Mouse (Mus musculus): ENCODE measurements around the gene Tyw1. TPM values are rescaled to one million over a fixed set of nuclear protein-coding genes. Genes with fewer than 3 reads are reported as not detected.

The Tyw1 gene
- total RNA-seq, 2 experiments from 2014 or later = 6.4 to 9.1 TPM

DNA sequence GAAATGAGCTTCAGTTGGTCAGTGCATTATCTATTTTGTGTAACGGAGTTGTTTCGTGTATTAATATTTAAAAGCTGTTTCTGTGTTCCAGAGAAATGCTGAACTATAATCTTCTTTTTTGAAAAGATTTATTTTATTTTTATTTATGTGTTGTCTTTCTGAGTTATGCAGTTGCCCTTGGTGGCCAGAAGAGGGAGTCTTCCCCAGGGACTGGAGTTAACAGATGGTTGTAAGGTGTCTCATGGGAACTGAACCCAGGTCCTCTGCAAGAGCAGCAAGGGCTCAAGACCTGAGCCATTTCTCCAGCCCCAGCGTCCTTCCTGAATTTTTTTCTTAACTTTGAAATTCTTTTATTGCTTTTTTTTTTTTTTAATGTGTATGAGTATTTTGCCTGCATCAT, 59.5 kb downstream of the Tyw1 start:
- no peak for DNase-seq

DNA sequence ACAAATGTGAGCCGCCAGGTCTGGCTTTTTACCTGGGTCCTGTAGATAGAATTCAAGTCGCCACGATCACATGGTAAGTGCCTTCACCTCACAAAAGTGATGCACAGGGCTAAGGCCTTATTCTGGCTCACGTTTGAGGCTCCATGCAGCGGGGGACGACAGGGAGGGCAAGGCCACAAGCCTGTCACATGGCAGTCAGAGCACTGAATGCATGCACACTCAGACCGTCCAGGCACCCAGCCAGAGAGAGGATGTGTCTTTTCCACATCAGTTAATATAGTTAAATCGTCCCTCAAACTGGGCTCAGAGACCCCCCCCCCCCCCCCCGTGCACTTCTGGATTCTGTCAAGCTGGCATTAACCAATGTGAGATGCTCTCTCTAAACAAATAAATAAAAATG, 60.9 kb downstream of the Tyw1 start:
- DNase-seq = no peak

DNA sequence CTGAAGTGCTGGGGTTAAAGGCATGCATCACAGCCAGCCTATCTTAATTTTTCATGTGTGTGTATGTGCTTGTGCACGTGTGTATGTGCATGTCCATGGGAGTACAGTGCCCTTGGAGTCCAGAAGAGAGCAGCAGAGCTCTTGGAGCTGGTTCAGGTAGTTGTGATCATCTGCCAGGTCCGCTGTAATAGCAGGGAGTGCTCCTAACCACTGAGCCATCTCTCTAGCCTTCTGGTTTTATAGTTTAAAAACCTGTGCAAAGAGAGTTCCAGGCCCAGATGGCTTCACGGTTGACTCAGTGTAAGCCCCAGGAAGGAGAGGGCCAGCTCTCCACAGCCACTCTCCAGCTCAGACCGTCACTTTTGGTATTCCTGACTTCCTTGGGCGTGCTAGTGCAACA, 64.4 kb downstream of the Tyw1 start:
- DNase-seq = no peak

DNA sequence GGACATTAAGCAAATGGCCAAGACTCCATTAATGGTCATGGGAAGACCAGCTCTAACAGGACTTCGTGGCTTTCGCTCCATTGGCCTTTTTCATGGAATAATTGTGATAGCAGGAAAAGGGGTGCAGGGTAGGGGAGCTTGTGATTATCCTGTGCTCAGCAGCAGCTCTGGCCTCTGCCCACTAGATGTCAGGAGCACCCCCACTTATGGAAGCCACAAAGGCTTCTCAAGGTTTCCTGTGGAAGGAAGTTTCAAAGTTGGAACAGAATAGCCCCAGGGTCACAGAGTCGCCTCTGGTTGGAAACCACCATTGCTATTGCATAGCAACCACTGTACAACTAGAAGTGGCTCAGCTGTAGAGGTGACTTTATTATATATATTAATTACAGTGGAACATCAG, 65.1 kb downstream of the Tyw1 start:
- DNase-seq = peak in 1 of 2 experiments; percentile 3

DNA sequence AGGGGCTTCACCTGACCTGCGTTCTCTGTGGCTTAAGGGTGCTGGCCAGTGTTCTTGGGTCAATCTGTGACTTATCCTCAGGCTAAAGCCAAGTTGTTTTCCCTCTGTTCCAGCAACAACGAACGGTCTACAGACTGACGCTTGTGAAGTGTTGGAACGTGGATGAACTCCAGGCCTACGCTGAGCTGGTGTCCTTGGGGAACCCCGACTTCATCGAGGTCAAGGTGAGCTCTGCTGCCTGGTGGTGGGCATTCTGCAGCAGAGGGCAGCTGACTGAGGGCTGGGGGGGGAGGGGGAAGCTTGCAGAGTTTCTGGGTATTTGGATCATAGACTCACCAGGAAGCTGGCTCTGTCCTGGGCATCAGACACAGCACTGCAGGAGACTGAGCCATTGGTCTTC, 70.1 kb downstream of the Tyw1 start:
- DNase-seq = no peak

DNA sequence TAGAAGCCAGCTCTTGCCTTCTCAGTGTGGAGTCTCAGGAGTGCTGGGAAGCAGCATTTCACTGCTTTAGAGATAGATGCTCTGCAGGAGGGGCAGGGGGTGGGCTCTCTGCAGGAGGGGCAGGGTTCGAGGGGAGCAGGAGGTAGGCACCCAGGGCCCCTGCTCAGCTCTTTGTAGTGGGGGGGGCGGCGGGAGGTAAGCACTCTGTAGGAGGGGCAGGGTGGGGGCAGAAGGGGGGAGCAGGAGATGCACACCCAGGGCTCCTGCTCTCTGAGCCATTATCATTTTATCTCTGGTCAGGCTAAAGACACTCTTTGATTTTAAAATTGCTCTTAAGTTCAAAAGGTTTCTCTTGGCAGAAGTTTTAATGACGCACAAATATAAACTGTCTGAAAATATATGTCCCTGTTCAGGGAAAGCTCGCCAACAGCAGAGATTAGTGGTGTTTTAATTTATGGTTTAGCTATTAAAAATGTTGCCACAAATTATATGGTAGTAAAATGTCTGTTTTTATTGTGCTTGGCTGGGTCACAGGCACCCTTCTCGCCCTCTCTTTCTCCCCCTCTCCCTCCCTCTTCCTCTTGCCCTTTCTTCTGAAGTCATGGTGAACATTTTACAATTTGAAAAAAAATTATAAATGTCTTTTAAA, 72.3 kb downstream of the Tyw1 start:
- DNase-seq = no peak

DNA sequence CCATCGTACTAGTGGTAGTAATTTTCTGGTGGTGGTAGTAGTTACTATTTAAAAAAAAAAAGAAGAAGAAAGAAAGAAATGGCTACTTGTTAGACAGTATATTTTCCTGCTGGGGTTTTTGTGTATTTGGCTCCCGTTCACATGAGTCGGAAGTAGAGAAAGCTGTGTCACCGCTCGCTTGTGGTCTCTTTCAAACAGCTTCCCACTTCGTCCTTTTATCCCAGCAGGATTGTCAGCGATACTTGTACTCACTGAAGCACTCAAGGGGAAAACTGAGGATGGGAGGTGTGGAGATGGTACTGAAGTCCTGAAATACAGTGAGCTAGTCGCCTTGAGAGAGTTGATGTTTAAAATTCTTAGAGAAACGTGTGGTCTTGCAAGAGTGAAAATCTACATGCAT, 72.9 kb downstream of the Tyw1 start:
- no peak for DNase-seq

DNA sequence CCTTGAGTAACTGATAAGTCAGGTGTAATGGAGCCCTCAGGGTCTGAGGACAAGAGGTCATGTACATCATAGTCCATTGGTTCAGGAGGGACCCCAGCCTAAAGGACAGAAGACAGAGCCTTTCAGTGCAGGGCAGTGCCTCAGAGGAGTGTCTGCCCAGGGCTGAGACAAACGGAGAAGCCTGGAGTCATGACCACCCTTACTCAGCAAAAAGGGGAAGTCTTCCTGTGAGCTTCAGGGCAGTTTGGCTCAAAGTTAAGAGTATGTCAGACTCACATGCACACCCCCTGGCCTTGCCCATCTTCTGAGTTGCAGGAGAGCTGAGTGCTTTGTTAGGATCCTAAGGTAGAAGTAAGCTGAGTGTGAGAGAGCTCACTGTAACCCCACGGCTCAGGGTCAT, 74.5 kb downstream of the Tyw1 start:
- DNase-seq = no peak

DNA sequence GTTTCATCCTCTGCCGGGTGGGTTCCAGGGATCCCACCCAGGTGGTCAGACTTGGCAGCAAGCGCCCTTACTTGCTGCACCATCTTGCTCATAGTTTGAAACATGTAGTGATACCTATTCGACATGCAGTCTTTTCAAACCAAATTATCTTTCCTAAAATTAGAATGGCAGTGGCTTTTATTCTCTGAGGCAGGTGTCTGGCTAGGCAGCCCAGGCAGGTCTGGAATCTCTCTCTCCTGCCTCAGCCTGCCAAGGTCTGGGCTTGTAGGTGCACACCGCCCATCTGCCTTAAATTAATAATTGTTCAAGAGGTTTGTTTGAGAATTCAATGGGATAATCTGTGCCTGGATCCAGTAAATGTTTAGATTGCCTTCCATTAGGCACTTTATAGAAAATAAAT, 75.4 kb downstream of the Tyw1 start:
- no peak for DNase-seq

DNA sequence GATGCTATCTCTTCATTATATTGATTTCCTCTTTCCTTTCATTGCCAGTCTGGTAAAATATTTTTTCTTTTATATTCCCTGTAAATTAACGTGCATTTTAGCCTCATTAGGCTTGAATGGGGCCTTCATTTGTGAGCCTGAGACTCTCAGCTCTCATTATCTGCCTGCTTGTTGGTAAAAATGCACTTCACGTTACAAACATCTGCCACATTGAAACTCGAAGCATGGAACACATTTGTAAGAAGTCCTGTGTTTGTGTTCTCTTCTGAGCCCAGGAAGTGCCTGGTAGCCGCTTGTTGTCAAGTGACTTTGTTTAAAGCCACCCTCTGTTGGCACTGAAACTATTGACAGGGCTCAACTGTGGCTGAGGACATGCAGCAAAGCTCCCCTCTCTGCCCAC, 75.8 kb downstream of the Tyw1 start:
- no peak for DNase-seq

DNA sequence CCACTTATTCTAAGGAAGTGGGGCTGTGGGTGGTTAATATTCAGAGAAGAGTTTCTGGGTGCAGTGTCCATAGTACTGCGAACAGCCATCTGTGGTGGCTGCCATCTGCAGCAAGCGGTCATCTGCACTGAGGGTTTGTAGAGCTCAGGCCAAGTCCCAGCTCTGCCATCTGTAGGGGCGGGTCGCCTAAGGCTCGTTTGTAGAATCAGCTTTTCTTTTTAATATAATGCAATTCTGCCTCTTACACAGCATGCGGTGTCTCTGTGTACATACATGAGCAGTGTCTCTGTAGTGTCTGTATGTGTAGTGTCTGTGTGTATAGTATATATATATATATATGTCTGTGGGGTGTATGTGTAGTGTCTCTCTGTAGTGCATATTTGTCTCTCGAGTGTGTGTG, 78.1 kb downstream of the Tyw1 start:
- no peak for DNase-seq

DNA sequence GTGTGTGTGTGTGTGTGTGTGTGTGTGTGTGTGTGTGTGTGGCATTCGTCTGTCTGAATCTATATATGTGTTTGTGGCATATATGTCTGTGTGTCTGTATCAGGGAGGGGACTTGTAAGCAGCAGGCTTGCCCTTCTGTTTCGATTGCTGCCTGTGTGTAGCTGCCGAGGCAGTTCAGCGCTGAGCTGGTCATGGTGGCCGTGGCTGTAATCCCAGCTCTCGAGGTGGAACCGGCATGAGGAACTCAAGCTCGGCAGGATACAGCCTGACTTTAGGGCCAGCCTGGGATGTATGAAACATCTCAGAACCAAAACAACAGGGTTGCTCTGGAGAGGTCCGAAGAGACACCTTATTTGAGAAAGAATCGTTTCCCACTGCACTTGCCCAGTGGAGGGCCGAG, 78.6 kb downstream of the Tyw1 start:
- DNase-seq = no peak

DNA sequence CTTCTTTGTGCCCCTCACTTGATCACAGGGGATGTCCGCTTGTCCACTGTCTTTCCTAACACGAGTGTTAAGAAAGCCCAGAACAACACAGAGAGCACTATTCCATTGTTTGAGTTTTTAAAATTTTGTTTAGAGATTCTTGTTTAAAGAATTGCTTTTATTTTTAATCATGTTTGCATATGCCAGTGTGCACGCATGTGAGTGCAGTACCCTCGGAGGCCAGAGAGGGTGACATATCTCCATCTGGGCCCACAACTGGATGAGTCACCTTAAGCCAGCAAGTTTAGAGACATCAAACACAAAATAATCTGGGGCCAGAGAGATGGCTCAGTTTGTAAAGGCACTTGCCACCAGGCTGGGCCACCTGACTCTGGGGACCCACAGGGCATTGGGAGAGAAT, 80.0 kb downstream of the Tyw1 start:
- DNase-seq = no peak

DNA sequence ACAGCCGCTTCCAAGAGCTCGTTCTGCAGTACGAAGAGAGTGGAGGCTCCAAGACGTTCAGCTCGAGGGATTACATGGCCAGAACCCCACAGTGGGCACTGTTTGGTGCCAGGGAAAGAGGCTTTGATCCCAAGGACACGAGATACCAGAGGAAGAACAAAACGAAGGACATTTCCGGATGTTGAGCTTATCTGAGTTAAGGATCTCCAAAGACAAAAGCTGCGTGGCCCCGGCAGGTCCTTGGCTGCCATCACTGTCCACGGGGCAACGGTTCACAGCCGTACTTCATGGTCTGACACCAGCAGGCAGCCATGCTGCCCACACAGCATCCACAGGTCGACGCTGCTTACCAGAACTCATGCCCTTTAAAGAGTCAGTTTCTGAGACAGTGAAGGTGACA, 85.2 kb downstream of the Tyw1 start:
- no peak for DNase-seq

DNA sequence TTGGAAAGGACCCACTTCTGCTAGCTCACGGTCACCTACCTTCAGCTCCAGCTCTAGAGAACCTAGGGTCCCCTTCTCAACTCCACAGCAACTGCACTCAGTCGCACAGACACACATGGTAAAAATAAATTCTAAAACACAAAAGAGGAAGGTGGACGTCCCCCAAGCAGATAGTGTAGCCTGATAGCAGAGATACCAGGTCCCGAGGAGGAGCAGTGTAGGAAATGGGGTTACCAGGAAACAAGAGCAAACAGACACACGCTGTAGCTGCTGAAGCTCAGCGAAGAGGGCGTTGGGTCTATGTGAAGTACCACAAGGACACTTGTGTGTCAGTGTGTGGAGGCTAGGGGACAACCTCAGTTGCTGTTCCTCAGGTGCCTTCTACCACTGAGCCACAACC, 89.6 kb downstream of the Tyw1 start:
- DNase-seq = no peak

DNA sequence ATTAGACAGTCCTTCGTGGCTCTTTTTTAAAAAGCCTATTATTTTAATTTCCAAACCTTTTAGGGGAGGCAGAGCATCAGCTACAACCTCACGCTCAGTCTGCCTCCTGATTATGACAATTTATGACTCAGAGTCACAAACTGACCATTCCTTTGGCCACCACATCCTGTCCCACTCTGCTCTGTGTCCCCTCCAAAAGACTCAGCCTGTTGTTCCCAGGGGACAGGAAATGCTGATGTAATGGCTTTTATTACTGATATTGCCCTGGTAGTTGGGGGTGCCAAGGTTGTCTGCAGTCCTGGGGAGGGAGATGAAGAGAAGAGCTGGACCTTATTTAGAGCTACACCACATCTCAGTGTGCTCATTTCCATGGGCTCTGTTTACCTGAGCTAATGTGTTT, 90.5 kb downstream of the Tyw1 start:
- no peak for DNase-seq

DNA sequence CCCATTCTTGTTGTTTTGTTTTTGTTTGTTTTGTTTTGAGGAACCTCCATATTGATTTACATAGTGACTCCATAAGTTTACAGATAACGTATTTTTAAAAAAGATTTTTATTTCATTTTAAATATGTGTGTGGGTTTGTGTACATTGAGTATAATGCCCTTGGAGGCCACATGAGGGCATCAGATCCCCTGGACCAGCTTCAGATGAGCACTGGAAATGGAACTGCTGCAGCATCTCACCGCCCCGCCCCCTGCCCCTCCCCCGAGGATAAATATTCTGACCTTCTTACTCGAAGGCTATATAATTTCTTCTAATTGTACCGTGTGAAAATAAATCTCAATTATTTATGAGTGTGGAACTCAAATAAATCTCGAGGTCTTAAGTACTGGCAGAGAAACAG, 99.8 kb downstream of the Tyw1 start:
- DNase-seq = no peak

DNA sequence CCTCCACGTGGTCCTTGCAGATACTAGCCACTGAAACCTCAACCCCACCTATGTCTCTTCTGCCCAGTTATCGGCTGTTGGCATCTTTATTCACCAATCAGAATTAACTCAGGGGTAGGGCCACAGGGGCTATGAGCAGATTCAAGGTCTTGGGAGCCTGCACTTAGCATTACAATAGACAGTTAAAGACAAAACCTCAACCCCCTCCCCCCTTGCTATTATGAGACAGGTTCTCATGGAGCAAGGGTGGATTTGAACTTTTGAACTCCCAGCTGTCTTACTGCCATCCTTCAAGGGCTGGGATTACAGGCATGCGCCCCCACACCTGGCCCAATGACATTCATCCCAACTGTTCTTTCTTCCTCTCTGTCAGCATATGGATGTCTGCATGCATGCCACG, 107.7 kb downstream of the Tyw1 start:
- DNase-seq = no peak

DNA sequence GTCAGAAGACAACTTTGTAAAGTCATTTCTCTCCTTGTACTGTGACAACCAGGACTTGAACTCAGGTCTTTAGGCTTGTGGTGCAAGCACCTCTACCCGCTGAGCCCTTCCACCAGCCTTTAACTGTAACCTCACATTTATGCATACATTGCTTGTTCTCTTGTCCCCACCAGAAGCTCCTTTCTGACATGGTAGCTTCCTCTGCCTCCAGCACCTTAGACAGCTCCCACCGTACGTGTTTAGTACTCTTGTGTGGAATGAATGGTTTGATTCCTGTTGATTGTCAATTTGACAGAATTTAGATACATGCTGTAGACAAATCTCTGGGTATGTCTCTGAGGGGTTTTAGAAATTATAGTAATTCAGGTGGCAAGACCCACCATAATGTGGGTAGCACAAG, 108.4 kb downstream of the Tyw1 start:
- no peak for DNase-seq

DNA sequence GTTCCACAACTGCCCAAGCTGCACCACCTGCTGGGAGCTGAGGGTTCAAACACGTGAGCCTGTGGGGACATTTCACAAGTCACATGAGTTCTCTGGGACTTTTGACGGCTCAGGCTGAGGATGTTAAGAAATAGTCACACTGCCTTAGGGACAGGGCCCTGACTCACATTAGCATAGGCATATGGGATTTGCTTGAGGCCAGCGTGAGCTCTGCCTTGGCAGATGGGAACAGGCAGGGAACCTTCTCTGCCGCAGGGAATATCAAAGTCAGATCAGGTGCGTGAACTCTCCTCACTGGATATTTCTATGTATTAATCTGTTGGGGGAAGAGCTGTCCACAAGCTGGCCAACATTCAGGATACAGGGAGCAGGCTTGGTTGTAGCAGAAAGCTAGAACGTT, 112.8 kb downstream of the Tyw1 start:
- no peak for DNase-seq

DNA sequence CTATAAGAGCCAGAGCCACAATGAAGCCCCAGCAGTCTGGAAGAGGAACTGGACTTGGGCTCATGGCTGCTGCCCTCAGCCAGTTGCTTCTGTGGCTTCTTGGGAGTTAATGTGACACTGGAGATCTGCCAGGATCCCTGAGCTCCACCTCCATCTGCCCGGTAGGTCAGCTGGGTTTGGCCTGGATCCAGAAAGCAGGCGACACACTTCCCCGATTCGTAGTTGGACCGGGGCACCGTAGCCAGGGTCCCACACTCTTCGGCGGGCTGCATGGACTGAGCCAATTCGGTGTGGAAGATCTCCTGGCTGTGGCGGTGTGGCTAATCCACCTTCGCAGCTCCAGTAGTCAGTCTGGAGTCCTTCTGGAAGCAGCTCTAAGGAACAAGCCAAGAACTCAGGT, 113.8 kb downstream of the Tyw1 start, which contains the start of gene Caln1:
Gene Caln1 (plus strand): TSS at position 219 of the 400 bp plus-strand sequence.
- DNase-seq = no peak

DNA sequence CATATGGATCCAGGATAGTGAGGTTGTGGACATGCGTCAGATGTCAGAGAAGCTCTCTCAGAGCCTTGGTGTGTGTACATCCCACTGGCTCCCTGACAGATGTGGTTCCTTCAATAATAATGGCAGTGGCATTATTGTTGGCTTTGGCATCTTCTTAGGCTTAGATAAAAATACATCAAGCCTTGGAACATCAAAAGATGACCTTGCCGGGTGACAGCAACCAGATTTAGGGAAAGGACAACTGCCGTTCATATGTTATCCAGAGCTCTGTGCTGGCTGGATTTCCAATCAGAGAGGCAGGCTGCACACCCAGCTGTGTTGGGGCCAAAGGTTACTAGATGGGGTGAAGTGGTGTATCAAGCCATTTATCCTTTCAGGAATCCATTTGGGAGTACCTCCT, 120.0 kb downstream of the Tyw1 start:
- DNase-seq = no peak

DNA sequence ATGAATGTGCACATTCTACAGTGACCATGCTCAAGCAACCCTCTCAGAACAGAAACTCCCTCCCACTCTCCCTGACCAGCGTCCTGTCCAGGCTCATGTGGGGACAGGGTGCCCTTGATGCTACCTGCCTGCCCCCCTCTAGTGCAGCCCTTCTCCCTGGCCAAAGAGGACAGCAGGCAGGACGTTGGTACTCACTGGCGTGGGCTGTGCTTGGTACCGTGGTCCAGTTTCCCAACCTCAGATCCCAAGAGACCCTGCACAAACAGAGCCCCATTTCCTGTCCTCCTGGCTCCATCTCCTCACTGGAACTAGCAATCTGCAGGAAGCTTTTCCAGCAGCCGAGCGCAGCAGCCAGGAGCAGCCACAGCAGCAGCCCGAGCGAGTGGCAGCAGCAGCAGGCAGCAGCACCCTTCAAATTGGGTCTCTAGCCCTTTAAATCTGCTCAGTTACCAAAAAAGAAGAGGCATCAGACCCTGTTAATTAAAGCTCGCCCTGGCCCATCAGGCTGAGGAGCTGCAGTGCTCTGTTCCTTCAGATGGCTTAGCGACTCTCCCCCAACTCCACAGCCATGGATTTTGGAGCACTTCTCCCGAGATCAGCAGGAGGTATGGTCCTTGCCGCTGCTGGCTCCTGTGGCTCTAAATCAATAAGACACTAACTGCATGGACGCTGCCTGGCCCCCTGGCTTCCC, 128.9 kb downstream of the Tyw1 start, which contains the start of gene A330070K13Rik:
Gene A330070K13Rik (minus strand): TSS at position 410 of the 691 bp plus-strand sequence.
- no peak for DNase-seq

DNA sequence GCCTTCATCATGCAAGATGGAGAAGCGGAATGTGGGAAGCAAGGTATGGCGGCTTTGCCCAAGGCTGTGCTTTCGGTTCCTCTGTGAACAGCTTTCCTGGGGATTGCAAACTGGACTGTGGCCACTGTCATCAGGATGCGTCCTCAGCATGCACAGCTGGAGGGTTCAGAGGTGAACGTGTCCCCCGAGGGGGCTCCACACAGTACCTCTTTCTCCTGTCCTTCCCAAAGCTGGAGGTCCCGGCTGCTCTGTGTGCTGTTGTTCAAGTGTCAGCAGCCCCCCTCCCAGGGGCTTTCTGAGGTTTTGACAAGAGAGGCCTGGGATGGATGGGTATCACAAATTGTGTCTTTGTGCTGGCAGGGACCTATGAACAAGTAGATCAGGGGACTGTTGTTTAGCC, 131.0 kb downstream of the Tyw1 start:
- no peak for DNase-seq

All from heart, adult 18-20 months (tissue).